Mouse (Mus musculus): ENCODE measurements around the gene Gm42420.

GRCm38 (mm10) chr6:39537276-39537675 lies 48.3 kb upstream of the Gm42420 start:
- no peak for TF ChIP-seq POLR2A (IDR thresholded peaks at IDR 0.05; ENCODE audit: insufficient read length, low read depth)
- TF ChIP-seq USF1 (IDR thresholded peaks at IDR 0.05; ENCODE audit: low read depth) = no peak
- no peak for TF ChIP-seq E2F4 (IDR thresholded peaks at IDR 0.05; ENCODE audit: insufficient read depth)
- TF ChIP-seq TCF3 (IDR thresholded peaks at IDR 0.05; ENCODE audit: insufficient read length, low read depth) = no peak
